Mouse (Mus musculus): ENCODE measurements around the gene Pbrm1. TPM values are rescaled to one million over a fixed set of nuclear protein-coding genes. Genes with fewer than 3 reads are reported as not detected.
A peak's percentile ranks its signal among the peaks of the same experiment; 100 is the strongest.

The Pbrm1 gene
- total RNA-seq, 2 experiments from 2014 or later = 51.6 to 58.4 TPM

DNA sequence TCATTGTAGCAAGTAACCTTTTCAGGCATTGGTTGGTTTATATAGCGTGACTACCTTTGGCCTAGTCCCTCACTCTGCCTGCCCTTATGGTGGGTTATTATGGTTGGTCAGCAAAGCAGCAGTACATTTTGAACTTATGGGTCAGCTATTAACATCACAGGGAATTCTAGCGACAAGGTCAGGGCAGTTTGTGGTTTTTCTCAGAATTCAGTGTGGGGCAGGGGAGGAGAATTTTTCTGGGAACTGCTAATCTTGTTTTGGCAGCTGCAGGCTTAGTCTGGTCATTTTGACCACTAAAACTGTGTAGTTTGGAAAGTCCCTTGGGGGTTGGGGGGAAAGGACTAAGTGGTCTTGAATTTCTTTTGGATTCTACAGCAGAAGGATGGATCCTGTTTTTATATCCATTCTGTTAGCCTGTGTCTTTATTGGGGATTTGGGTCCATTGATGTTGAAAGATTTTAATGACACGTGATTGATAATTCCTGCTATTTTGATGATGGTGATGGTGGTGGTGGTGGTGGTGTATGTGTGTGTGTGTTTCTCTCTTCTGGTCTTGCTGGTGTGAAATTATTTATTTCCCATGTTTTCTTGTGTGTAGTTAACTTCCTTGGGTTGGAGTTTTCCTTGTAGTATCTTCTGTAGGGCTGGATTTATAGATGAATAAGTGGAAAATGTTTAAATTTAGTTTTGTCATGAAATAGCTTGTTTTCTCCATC is 60.5 kb downstream of the Pbrm1 start:
- no peak for DNase-seq

DNA sequence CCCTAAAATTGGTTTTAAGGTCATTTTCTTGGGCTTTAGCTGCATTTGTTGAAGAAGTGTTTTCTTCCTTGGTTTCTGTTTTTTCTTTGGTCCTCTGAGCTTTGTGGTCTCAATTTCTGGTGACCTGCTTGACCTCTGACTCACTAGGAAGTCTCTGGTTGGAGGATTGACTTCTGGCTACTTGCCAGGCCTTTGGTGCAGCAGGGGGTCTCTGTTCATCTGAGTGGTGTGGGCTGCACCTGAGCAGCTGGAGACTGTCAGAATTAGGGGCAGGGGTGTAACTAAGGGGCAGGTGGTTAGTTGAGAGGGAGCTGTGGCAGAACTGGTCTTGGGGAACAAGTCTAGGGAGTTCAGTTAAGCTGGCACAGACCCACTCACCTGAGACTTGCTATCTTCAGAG is 62.2 kb downstream of the Pbrm1 start:
- DNase-seq = no peak

DNA sequence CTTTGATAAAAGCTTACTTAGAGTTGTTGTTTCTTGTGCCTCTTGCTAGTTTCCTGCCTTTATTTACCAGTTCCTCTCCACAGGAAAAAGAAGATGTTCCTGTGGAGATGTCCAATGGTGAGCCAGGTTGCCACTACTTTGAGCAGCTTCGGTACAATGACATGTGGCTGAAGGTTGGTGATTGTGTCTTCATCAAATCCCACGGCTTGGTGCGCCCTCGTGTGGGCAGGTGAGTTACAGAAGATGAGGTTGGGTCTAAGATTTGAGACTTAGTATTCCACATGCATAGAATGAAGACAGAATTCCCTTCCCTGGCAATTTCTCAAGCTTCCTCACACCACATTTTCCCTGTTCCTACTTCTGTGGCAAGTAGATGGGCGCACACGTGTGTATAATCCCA is 68.5 kb downstream of the Pbrm1 start:
- no peak for DNase-seq

DNA sequence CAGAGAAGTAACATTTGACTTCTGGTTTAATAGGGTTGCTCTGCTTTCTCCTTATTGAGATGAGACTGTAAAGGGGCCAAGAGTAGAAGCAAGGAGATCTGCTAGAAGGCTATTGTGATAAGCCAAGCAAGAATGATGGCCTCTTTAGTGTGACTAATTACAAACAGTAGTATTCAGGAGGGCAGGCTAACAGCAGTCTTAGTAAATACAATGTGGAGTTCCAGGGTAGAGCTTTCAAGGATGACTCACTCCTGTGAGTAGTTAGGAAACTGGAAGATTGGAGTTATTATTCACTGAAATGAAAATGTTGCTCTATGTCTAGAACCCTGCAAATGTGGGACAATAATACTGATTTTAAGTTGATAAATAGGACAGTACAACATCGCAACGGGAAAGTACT is 69.6 kb downstream of the Pbrm1 start:
- DNase-seq = no peak

DNA sequence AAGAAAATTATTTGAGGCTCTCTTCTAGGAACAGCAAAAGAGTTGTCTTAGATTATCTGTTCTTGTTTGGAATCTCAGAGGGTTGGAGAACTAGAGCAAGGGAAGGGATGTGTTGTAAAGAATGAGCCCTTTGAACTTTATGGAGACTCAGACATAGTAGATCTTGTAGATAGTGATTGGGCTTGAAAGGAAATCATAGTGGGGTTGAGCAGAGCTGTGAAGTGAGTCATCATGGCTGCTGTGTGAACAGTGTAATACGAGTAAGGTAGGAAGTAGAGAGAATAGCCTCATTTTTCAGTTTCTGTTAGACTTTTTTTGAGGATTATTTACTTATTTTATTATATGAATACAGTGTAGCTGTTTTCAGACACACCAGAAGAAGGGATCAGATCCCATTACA is 71.0 kb downstream of the Pbrm1 start:
- no peak for DNase-seq

DNA sequence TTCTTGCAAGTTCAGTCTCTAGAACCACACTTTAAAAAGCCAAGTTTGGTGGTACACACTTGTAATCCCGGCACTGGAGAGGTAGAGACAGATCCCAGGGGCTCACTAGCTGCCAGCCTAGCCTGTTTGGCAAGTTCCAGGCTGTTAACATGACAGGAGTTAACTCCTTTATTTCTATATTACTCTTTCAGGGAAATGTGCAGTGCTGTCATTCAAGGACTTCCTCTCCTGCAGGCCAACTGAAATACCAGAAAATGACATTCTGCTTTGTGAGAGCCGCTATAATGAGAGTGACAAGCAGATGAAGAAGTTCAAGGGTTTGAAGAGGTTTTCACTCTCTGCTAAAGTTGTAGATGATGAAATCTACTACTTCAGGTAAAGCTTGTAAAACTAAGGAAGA is 86.2 kb downstream of the Pbrm1 start:
- DNase-seq = no peak

DNA sequence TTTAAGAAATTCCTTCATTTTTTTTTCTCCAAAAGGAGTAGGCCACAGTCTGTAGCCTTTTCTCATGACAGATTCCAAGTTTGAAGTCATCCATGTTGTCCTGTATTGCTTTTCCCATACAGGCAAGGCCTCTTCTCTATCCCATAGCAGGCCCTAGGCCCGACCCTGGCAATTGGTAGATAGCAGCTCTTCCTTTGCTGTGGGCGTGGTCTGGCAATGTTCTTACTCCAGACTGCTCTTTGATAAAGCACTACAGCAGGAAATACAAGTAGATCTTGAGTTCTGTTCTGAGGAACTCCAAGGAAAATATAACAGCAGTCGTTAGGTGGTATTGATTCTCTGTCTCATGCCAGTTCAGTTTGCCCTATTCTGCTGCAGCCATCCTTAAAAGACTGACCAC is 91.7 kb downstream of the Pbrm1 start:
- DNase-seq = no peak

DNA sequence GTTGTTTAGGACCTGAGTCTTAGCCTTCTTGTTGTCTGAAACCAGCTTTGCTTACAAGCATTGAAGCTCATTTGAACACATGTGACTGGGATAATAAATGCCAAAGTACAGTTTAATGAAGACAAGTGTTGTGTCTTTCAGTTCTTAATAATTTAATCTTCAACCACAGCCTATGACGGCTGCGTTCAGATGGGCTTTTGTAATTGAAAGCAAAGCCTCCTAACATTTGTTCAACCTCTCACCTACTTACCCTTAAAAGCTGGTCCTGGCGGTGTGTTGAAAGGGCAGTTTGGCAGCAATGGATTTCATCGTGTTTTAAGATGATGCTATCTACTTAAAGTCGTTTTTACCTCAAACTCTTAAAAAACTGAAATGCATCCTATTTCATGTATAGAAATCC is 93.2 kb downstream of the Pbrm1 start:
- DNase-seq = no peak

DNA sequence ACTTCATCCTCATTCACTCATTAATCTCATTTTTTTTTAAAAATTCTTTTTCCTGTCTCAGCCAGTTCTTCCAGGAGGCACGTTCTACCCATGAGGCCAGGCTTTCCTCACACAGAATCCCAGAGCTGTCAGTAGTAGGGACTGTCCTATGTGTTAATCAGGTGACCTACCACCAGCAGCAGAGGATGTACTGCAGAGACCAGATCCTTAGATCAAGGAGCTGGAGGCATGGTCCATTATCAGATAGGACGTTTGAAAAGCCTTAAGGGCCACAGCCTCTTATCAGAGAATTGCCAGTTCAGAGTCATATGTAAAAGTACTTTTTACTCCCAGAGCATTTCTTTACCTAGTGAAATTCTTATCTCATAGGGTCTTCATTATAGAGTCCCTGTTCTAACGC is 95.1 kb downstream of the Pbrm1 start:
- DNase-seq = no peak

DNA sequence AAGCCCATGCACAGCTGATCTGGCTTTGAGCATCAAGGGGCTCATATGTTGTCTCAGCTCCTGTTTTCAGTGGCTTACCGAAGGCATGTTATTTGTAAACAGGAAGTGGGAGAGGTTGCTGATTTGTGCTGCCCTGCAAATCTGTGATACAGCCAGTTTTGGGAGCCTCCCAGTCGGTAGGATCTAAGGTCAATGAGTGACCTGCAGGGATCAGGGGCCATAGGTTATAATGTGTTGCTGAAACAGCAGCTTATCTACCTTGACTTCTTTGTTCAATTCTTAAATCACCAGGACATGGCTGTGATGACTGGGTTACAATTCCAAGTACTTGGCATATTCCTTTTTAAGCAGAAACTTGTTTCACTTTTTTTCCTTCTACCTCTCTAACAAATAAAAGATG is 96.6 kb downstream of the Pbrm1 start:
- no peak for DNase-seq

DNA sequence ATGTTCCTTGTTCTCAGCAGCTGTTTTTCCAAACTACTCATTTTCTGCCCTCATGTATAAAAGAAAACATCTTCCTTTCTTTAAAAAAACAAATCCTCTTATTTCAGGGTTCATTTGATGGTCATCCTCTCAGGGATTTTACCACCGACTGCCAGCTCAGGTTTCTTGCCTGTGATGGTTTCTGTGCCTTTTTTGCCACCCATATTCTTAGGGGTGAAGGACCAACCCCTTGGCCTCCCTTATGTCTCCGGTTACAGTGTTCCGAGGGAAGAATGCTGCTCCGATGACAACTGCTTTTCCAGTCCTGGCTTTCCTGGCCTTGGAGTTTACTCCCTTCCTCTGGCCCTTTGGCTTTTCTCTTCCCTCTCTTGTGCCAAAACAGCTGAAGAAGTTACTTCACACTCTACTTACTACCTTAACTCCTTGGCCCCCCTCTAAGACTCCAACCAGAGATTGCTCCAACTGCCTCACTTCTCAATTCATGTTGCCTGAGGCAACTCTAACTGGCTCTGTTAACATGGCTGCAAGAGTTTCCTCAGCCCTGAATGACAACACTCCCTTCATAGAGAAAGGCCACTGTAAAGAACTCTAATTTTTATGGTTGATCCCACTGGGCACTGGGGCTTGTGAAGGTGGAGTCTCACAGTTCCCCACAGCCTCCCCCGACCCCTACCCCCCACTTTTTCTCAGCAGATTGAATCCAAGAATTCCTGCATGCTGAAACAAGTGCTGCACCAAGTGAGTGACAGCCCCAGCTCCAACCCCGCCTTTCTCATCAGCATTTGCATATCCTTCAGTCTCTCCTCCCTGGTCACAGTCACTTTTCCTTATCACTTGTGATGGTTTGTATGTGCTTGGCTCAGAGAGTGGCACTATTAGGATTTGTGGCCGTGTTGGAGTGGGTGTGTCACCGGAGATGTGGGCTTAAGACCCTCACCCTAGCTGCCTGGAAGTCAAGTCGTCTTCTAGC is 106.5 kb downstream of the Pbrm1 start:
- DNase-seq = no peak

DNA sequence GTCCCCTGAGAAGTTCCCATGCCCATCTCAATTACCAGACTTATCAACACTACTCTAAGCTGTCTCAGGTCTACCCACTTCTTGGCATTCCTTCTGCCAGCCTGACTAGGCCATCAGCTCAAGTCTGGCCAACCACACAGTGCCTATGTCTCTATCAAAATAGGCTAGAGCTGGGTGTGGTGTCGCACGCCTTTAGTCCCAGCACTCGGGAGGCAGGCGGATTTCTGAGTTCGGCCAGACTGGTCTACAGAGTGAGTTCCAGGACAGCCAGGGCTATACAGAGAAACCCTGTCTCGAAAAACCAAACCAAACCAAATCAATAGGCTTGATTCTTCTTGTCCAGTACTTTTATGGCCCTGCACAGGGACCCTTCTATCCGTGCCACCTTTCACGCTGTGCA is 107.9 kb downstream of the Pbrm1 start:
- DNase-seq = no peak

DNA sequence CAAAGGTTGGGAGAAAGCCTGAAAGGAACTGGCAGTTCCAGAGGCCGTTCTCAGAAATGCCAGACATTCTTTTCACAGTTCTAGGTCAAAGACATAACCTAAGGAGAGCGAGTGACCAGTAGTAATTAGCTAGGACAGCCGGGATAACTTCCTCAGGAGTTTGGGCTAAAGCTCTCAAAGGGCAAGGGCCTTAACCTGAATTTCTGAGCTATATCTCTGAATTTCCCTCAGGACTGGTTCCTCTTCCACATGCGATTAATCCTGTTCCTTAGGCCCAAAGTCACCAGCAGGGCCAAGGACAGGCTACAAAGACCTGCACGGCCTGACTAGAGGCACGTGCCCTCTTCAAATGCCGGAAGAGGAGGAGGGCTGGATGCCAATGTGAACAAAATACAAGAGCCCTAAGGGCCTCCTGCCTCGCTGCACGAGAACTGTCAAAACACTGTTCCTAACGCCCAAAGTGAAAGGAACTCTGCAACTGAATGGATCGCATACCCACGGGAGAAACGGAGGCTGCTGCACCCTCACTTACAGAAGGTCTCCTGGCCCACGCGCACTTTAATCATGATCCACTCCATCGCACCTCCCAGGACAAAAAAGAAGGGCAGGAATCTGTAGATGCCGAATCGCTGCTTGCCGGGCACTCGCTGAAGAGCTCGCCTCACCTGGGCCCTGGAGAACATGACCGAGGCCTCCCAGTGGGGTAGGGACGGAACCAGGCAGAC is 109.3 kb downstream of the Pbrm1 start:
- DNase-seq = peak; percentile 32 to 35

DNA sequence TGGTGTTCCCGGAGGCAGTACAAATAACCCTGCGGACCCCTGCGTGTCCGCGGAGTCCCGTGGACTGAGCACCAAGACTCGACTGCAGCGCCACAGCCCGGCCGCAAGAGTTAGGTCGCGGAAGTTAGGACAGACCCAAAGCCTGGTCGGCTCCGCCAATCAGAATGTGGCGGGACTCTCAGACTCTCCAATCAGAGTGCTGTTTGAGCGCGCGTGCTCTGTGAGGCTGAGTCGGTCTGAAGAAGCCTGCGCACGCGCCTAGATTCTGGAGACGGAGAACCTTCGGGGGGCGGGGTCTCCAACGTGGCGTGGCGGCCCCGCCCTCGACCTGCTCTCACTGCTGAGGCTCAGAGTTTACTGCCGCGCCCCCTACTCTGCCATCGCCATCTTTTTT is 109.9 kb downstream of the Pbrm1 start, which contains the start of gene Smim4:
Gene Smim4 (minus strand): TSS at position 131 of the 394 bp plus-strand sequence.
- DNase-seq = peak; percentile 94 to 95

DNA sequence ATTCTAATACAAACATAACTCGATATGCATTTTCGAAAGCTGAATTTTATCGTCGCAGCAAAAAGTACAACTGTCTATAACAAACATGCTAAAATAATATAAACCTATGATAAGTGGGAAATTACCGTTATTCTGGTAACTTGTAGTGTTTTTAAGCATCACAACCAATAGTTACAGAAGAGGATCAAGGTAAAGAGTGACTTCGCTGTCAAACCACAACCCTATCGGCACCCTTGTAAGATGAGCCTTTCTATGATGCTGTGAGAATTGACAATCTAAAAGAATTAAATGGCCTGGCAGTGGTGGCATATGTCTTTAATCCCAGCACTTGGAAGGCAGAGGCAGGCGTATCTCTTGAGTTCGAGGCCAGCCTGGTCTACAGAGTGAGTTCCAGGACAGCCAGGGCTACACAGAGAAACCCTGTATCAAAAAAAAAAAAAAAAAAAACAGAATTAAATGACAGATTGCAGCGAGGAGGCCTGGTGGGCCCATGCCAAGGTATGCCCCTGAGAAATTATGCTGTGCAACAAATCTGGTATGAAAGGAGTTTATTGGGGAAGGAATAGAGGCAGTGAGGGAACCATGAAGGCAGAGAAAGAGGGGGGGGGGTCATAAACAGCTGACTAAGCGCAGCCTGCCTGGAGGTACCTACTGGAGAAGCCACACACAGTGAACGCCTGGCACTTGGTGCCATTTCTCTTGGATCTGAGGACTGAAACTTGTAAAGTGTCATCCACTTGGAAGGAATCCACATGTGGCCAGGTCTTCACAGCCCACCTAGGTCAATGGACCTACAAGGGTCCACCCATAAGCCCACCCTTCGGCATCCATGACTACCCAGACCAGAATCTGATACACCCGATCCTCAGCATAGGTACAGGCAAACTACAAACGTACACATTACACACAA is 110.6 kb downstream of the Pbrm1 start:
- DNase-seq = no peak

DNA sequence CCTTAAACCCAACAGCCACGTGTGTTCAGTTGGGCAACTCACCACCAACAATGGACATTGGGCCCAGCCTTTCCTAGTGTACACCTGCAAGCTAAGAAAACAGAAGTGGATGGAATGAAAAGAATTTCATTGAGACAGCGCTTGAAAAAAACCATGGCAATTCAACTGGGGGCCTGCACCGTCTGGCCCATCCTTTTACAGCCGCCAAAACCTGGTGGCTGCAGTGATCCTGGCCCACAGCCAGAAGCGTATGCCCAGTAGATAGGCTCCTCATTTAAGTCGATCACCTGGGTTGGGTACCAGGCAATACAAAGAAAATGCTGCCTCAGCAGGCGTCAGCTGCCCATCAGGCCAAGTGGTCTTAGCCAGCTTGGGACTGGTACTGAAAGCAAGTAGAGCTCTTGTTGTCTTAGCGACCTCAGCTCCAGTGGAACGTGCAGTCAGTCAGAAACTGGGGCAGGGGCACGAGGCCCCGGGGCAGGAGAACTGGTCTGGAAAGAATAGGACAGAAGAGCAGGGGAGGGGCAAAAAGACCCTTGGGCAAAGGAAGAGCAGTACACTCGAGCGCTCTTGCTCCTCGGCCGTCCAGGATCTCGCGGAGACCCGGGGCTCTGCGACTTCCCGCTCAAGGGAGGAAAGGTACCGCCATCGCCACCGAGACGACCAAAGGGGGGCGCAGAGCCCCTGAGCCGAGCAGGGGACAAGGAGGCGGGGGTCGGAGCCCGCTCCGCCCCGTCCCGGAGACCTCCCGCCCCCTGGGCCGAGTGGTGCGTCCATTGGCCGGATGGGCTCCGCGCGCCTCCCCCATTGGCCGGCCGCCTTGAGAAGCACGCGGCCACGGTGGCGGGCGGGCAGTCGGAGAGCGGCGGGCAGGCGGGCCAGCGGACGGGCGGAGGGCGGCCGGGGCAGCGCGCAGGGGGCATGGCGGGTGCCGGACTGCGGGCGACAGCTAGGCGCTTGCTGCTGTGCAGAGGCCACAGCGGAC is 111.6 kb downstream of the Pbrm1 start, which contains the start of gene Nt5dc2:
Gene Nt5dc2 (plus strand): TSS at position 818 of the 985 bp plus-strand sequence.
- peak; percentile 66 to 72 for DNase-seq

DNA sequence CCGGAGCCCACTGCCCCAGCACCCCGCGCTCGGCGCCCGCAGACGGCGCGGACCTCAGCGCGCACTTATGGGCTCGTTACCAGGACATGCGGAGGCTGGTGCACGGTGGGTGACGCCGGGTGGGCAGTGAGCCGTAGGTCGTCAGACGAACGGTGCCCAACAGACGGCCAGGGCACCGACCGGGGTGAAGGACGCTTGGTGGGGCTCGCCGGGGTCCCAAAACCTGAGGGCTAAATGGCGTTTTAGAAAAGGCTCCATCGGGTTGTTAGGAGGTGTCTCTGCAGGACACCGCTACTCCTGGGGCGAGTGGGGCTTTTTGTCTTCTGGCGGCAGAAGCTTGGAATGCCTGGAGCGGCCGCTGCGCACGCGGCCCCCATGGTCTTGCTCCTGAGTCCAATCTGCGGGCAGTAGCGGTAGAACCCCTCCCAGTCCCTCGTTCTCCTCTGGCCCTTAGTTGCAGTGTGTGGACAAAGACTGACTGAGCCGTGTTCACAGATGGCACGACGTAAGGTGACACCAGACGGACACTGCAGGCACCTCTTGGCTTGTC is 112.4 kb downstream of the Pbrm1 start:
- DNase-seq = no peak

DNA sequence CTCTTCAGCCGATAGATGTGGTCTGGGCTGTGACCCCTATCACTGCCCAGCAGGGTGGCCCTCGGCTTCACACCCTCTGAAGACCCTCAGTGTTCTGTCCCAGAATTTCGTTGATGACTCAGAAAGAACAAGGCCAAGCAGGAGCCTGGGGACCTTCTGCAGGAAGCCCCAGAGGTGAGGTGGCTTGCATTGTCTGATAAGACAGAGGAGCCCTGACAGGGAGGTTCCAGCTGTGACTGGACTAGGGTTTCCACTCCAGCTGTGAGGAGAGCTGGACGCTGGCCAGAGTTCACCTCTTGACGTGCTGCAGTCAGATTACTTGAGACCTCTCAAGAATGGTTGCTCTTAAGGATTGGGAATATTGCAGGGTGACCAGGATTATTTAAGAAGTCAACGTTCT is 113.1 kb downstream of the Pbrm1 start:
- no peak for DNase-seq

DNA sequence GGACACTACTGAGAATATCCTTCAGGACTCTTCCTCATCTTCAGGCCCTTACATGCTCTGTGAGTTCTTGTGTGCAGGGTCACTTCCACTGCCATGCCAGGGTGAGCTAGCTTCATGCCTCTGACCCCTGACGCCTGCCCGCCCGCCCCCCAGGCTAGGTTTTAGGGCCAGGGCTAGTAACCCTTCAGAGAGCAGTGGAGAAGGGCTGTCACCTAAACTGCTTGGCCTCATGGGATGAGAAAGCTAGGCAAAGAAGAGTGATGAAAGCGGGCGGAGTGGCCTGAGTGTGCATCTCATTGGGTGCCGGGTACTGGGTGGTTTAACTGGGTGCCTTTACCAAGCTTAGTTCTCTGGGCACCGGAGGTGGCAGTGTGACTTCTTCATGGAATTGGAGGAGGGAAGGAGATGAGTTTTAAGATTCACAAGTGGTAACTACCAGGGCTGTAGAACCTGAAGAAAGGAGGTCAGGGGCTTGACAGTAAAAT is 113.6 kb downstream of the Pbrm1 start:
- no peak for DNase-seq

All from layer of hippocampus, postnatal 36 days (tissue).